Mouse (Mus musculus) spleen, embryonic (tissue): ENCODE results near the gene S100a4.

Experiments
- CTCF ChIA-PET: fragments of 350-600 bp; sonication (Branson Sonifier 250); formaldehyde crosslinking; loops from one replicate; lab custom pipeline; 2022; lab: Charles Lee

The S100a4 gene

GRCm38 (mm10) chr3:90598212-90598611 is 5.4 kb upstream of the S100a4 start:
- CTCF ChIA-PET, result no interaction called here

GRCm38 (mm10) chr3:90599401-90599800 is 4.2 kb upstream of the S100a4 start:
- CTCF ChIA-PET, result no interaction called here

GRCm38 (mm10) chr3:90600036-90600435 is 3.5 kb upstream of the S100a4 start:
- CTCF ChIA-PET, result interaction anchor here (0.7 kb wide), 1 partner anchor 12 kb away, joined by 4 read pairs; no protein-coding TSS in a partner anchor

- CTCF ChIA-PET, result interaction anchor here (0.7 kb wide), 1 partner anchor 11 kb away, joined by 4 read pairs; no protein-coding TSS in a partner anchor
These were observed 2.9 kb upstream of the S100a4 start for GRCm38 (mm10) chr3:90600458-90601195.

GRCm38 (mm10) chr3:90601486-90602110 is 2.0 kb upstream of the S100a4 start, which contains the start of gene Gm42674:
Gene Gm42674 (plus strand): TSS chr3:90601904.
- CTCF ChIA-PET, result interaction anchor here (0.6 kb wide), 1 partner anchor 51 kb away, joined by 4 read pairs; no protein-coding TSS in a partner anchor

GRCm38 (mm10) chr3:90604416-90604815 is 845 bp downstream of the S100a4 start:
- CTCF ChIA-PET, result interaction anchor here (0.6 kb wide), 2 partner anchors 12 to 23 kb away, joined by 3 to 5 read pairs; no protein-coding TSS in a partner anchor

- CTCF ChIA-PET, result no interaction called here
These were observed 1.5 kb downstream of the S100a4 start for GRCm38 (mm10) chr3:90605049-90605448.

GRCm38 (mm10) chr3:90605736-90606135 is 2.2 kb downstream of the S100a4 start:
- CTCF ChIA-PET, result interaction anchor here (0.6 kb wide), 1 partner anchor 15 kb away, joined by 26 read pairs; no protein-coding TSS in a partner anchor

- CTCF ChIA-PET, result interaction anchor here (0.6 kb wide), 1 partner anchor 15 kb away, joined by 26 read pairs; no protein-coding TSS in a partner anchor
These were observed 2.6 kb downstream of the S100a4 start for GRCm38 (mm10) chr3:90606185-90606584.

GRCm38 (mm10) chr3:90607361-90607760 is 3.8 kb downstream of the S100a4 start:
- CTCF ChIA-PET, result interaction anchor here (0.6 kb wide), 1 partner anchor 19 kb away, joined by 3 read pairs; no protein-coding TSS in a partner anchor

- CTCF ChIA-PET, result interaction anchor here (0.6 kb wide), 1 partner anchor 10 kb away, joined by 3 read pairs; no protein-coding TSS in a partner anchor
These were observed 4.7 kb downstream of the S100a4 start, which contains the start of gene S100a5 for GRCm38 (mm10) chr3:90608223-90608622. Gene S100a5 (plus strand): TSS chr3:90608523.

- CTCF ChIA-PET, result interaction anchor here (0.6 to 1.1 kb wide), 3 partner anchors 10 to 202 kb away, joined by 3 to 5 read pairs (median 3); no protein-coding TSS in a partner anchor
These were observed 5.5 kb downstream of the S100a4 start for GRCm38 (mm10) chr3:90609102-90609501.

GRCm38 (mm10) chr3:90611494-90611893 is 7.9 kb downstream of the S100a4 start:
- CTCF ChIA-PET, result interaction anchor here (0.9 to 1.4 kb wide), 2 partner anchors 11 to 25 kb away, joined by 4 to 8 read pairs; no protein-coding TSS in a partner anchor

- CTCF ChIA-PET, result interaction anchor here (0.6 to 1.4 kb wide), 4 partner anchors 12 to 217 kb away, joined by 3 to 18 read pairs (median 6); no protein-coding TSS in a partner anchor
These were observed 8.5 kb downstream of the S100a4 start for GRCm38 (mm10) chr3:90612061-90612460.

- CTCF ChIA-PET, result interaction anchor here (0.6 to 1.4 kb wide), 4 partner anchors 12 to 218 kb away, joined by 3 to 18 read pairs (median 6); no protein-coding TSS in a partner anchor
These were observed 9.2 kb downstream of the S100a4 start, which contains the start of gene S100a6 for GRCm38 (mm10) chr3:90612728-90613291. Gene S100a6 (plus strand): TSS chr3:90612882.

- CTCF ChIA-PET, result interaction anchor here (0.9 to 3.8 kb wide), 2 partner anchors 10 to 27 kb away, joined by 4 to 20 read pairs; no protein-coding TSS in a partner anchor
These were observed 10.0 kb downstream of the S100a4 start for GRCm38 (mm10) chr3:90613461-90614147.

GRCm38 (mm10) chr3:90614148-90614530 is 10.6 kb downstream of the S100a4 start:
- CTCF ChIA-PET, result interaction anchor here (0.9 to 3.8 kb wide), 3 partner anchors 9 to 32 kb away, joined by 4 to 20 read pairs (median 8); no protein-coding TSS in a partner anchor

- CTCF ChIA-PET, result interaction anchor here (0.6 to 3.8 kb wide), 4 partner anchors 9 to 102 kb away, joined by 3 to 20 read pairs (median 6); no protein-coding TSS in a partner anchor
These were observed 11.2 kb downstream of the S100a4 start for GRCm38 (mm10) chr3:90614611-90615251.

- CTCF ChIA-PET, result interaction anchor here (2.3 to 3.8 kb wide), 2 partner anchors 29 to 33 kb away, joined by 8 to 20 read pairs; no protein-coding TSS in a partner anchor
These were observed 11.8 kb downstream of the S100a4 start for GRCm38 (mm10) chr3:90615415-90615814.
